Mouse (Mus musculus): ENCODE data around the gene Rad23b.
"Not testable (repeated sequence)": the region's sequence is repeated elsewhere in the genome, so short reads cannot be mapped to it uniquely, and the experiment has no call there.

Rad23b gene

DNA sequence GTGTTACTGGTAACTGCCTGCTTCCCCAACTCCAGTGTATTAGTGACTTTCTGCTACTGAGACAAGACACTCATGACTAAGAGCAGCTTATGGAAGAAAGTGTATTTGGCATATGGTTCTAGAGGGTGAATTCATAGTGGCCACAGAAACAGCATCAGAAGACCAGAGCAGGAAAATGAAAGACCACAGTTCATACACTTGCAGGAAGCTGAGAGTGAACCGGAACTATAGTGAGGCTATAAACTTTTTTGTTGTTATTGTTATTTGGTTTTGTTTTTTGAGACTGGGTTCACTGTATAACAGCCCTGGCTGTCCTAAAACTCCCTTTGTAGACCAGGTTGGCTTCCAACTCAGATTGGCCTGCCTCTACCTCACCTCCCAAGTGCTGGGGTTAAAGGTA is 6.0 kb downstream of the Rad23b start:
- no peak for DNase-seq (ENCODE audit: low spot score)

- DNase-seq (ENCODE audit: low spot score): no peak
Observed at GRCm38 (mm10) chr4:55356726-55357125, 6.9 kb downstream of the Rad23b start.

GRCm38 (mm10) chr4:55363866-55364265 is 14.0 kb downstream of the Rad23b start:
- DNase-seq (ENCODE audit: low spot score): no peak

DNA sequence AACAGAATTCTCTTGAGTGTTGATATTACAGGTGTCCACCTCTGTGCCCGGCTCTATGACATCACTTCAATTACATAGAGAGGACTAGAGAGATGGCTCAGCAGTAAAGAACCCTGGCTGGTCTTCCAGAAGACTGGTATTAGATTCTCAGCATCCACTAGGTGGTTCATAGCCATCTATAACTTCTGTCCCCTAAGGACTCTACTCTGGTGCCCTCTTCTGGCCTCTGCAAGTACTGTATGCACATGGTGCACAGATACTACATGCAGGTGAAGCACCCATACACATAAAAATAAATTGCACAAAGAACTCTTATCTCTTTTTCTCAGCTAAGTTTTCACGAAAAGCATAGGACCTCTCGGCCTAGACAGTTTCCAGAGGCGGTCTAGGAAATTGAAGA is 14.5 kb downstream of the Rad23b start:
- no peak for DNase-seq (ENCODE audit: low spot score)

GRCm38 (mm10) chr4:55366014-55366413 is 16.2 kb downstream of the Rad23b start:
- no peak for DNase-seq (ENCODE audit: low spot score)

DNA sequence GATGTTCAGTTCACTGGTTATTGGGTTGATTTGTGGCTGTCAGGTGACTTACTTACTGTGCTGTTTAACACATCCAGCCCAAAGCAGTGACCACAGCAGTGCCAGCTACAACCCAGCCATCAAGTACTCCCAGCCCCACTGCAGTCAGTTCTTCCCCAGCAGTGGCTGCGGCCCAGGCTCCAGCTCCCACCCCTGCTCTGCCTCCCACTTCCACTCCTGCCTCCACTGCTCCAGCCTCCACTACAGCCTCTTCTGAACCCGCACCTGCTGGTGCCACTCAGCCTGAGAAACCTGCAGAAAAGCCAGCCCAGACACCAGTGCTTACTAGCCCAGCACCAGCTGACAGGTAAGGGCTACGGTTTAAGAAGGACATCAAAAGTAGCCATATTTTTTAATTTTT is 20.3 kb downstream of the Rad23b start:
- DNase-seq (ENCODE audit: low spot score): no peak

DNA sequence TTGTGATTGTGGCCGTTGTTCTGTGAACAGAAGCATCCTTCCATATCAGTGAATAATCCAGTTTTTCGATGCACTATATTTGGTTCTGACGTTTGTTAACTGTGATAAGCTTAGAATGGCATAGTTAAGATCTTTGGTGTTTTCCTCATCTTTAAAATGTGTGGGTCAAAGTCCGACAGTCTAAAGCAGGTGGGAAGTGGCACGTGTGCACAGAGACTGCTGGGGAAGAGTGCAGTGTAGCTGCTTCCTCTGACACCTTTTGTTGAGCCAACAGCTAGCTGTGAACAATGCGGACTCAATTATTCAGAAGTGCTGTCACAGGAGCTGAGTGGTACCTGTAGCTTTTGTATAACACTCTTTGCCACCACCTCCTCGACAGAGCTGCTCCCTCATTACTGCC is 21.5 kb downstream of the Rad23b start:
- DNase-seq (ENCODE audit: low spot score): no peak

GRCm38 (mm10) chr4:55382350-55382749 is 32.5 kb downstream of the Rad23b start:
- no peak for DNase-seq (ENCODE audit: low spot score)

- DNase-seq (ENCODE audit: low spot score): no peak
Observed at GRCm38 (mm10) chr4:55386768-55387167, 36.9 kb downstream of the Rad23b start.

DNA sequence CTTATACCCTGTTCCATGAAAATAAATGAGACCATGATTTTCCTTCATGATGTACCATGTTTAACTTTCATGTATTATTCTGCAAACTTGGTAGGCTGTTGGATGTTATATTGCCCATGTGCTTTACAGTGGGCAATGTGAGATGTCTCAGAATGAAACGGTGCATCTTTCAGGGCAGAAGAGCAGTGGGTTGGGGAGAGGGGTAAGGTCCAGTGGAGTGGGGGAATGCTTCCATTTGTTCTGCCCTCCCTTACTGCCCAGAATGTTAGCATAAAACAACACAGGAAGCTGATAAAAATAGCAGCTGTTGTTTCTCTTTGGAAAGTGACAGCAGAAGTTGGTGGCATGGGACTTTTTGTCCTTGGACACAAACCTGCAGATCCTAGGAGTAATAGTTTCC is 41.6 kb downstream of the Rad23b start:
- no peak for DNase-seq (ENCODE audit: low spot score)

- DNase-seq (ENCODE audit: low spot score): no peak
Observed at GRCm38 (mm10) chr4:55392445-55392844, 42.6 kb downstream of the Rad23b start.

GRCm38 (mm10) chr4:55397911-55398762 is 48.3 kb downstream of the Rad23b start:
- DNase-seq (ENCODE audit: low spot score): no peak

- DNase-seq (ENCODE audit: low spot score): no peak
Observed at GRCm38 (mm10) chr4:55398901-55399300, 49.1 kb downstream of the Rad23b start.

DNA sequence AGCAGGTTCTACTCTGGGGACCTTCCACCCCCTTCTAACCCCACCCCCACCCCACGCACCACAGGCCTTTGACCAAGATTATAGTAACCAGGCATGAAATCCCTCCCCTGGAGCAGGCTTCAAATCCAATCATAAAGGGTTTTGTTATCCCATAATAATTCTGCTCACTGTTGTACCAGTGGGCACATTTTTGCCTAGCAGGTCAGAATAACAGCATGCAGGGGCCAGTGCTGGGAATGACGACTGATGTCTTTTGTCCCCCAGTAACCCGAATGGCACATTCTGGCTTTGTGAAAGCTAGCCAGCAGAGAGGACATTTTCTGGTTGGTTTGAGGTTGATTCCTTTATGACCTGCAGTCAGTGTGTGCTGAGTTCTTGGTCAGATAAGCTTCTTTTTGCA is 55.5 kb downstream of the Rad23b start:
- DNase-seq (ENCODE audit: low spot score): no peak

- DNase-seq (ENCODE audit: low spot score): no peak
Observed at GRCm38 (mm10) chr4:55406558-55406957, 56.7 kb downstream of the Rad23b start.

DNA sequence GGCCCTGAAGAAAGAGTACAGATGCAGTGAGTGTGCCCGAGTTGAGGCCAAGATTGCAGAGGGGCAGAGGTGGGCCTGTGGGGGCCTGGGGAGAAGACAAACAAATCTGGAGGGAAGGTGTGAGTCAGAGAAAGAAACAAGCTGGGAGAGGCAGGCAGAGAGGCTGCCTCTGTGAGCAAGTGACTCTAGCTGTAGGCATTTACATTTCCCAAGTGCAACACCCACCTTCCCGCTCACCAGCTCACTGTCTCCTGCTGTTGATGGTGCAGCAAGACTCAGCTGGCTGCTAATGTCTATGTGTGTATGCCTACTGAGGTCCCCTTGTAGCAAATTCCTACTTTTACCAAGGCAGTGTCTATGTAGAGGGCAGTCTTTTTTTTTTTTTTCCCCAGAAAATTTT is 58.2 kb downstream of the Rad23b start:
- DNase-seq (ENCODE audit: low spot score): no peak

DNA sequence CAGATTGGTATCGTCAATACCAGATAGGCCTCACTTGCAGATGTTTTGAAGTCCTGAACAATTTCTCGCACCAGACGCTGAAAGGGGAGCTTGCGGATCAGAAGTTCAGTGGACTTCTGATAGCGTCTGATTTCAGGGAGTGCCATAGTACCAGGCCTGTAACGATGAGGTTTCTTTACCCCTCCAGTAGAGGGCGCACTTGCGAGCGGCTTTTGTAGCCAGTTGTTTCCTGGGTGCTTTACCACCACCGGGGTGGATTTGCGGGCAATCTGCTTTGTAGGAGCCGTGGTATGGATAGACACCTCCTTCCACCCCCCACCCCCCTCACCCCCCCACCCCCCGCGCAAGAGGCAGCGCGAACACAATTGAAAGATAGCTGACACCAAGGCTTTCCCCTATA is 59.2 kb downstream of the Rad23b start:
- DNase-seq (ENCODE audit: low spot score): no peak

DNA sequence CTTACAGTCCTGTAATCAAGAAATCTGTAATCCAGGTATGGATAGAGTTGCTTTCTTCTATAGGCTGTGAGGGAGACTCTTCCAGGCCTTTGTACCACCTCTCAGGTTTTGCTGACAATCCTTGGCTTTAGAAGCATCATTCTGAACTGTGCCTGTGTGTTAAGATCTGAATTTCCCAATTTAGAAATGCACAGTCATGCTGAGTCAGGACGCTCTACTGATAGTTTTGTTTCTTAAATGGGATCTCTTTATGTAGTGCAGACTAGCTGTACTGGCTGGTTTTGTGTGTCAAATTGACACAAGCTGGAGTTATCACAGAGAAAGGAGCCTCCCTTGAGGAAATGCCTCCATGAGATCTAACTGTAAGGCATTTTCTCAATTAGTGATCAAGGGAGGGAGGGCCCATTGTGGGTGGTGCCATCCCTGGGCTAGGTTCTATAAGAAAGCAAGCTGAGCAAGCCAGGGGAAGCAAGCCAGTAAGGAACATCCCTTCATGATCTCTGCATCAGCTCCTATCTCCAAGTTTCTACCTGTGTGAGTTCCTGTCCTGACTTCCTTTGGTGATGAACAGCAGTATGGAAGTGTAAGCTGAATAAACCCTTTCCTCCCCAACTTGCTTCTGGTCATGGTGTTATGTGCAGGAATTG is 59.9 kb downstream of the Rad23b start:
- not testable (repeated sequence) for DNase-seq (ENCODE audit: low spot score)

GRCm38 (mm10) chr4:55415864-55416263 is 66.0 kb downstream of the Rad23b start:
- DNase-seq (ENCODE audit: low spot score): no peak

- DNase-seq (ENCODE audit: low spot score): no peak
Observed at GRCm38 (mm10) chr4:55426250-55426649, 76.4 kb downstream of the Rad23b start.

Measured in layer of hippocampus, adult 9-10 months (tissue).